Mouse (Mus musculus): ENCODE data around the gene Scrn1.

Scrn1 gene

DNA sequence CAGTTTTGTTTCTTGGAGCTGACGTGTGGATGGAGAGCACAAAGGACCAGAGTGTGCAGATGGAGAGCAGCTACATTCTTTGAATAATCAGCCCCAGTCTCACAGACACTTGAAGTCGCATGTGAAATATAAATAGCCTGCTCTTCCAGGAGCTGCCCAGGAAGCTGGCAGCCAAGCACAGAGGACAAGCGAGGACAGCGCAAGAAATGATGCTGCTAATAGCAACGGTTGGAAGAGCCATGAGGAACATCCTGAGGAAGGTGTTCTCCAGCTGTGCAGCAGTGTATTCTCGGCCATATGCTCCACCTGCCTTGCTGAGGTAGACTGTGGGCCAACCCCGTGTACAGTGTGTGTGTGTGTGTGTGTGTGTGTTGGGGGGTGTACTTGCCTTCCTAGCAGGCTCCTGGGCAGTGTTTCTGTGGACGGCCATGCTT lies 35.2 kb downstream of the Scrn1 start:
- no peak for DNase-seq (ENCODE audit: low read depth)

DNA sequence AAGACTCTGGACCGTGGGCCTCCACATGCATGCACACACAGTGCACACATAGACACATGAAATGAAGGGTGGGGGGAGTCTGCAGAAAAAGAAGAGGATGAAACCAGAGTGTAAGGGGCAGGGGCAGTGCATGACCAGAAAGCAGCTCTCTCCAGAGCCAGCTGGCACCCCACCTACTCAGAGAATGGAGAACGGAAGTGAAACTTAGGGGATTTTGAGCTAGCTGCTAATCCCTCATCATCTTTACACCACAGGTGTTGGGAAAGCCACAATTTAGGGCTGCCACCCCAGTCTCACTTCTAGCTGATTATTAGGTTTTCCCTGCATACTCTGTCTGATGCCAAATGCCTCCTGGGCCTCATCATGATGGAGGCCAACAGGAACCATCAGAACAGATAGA lies 36.1 kb downstream of the Scrn1 start:
- no peak for DNase-seq (ENCODE audit: low read depth)

DNA sequence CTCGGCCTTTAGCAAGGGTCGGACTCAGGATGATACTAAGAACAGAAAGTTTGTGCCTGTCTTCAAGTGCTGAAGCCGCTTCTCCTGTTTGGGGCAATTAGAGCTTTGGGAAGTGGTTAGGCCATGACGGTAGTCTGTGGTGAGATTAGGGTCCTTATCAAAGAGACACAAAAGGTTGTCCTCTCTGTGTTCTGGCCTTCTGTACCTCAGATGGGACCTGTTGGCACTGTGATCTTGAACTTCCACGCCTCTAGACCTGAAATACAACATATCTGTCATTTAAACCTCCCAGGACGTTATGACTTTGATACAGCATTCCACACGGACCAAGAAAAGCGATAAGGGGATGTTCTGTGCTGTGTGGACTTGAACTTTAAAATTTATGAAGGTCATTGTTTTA lies 37.6 kb downstream of the Scrn1 start:
- DNase-seq (ENCODE audit: low read depth): no peak

DNA sequence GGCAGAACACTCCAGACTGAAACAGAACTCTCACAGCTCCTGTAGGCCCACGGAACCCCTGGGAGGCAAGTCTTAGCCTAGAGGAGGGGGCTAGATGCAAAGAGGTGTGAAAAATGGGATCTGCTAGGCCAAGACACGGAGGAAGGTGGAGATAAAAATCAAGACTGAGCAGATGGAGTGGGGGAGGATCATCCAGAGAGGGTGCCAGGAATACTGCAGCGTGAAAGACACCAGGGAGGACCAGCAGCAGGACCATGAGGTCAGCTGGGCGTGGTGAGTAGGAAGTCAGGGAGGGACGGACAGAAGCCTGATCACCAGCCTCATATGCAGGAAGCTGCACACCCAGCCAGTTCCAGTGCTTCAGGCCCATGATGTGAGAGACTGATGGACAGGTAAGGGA lies 47.5 kb downstream of the Scrn1 start:
- DNase-seq (ENCODE audit: low read depth): no peak

DNA sequence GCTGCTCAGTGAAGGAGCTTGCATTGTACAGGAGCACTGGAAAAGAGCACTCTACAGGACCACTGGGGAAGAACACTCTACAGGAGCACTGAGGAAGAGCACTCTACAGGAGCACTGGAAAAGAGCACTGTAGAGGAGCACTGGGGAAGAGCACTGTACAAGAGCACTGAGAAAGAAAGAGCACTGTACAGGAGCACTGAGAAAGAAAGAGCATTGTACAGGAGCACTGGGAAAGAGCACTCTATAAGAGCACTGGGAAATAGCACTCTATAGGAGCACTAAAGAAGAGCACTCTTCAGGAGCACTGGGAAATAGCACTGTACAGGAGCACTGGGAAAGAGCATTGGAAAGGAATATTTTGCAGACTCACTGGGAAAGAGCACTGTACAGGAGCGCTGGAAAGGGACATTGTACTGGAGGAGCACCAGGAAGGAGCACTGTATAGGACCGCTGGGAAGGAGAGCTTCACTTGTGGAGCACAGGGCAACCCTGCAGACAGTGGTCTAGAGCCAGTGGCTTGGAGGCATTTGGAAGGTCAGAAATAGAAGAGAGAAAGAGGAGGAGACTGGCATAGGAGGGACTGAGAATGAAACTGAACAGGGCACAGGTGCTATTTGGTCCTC lies 49.7 kb downstream of the Scrn1 start:
- no peak for DNase-seq (ENCODE audit: low read depth)

DNA sequence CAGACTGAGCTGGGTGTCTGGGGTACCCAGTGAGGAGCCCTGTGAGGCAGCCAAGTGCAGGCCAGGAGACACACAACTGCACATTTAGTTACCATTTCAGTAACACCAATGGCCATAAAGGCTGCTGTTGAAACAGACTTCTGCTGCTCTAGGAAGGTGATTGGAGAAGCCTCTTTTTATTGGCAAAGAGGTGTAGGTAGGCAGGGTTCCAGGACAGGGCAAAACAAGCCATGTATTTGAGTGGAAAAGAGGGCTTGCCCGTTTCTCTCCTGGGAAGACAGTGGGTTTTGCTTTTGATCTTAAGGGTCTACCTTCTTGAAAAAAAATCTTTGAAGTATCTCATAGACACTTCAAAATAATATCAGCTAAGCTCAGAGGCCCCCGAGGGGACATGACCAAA lies 54.0 kb downstream of the Scrn1 start:
- DNase-seq (ENCODE audit: low read depth): no peak

DNA sequence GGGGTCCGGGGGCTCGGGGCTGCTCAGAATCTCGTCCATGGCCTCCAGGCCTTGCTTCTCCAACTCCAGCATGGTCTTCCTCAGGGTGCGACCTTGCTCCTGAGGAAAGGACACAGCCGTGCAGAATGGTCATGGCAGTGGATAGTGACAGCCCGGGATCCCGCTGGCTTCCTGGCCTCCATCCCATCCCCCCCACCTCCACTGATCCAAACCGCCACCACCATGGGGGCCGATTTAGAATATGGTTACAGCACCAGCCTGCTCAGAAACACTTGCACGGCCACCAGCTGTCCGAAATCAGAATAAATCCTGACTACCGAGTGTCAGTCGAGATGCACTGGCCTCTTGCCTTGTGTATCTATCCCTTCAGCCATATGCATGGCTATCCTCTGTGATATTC lies 57.0 kb downstream of the Scrn1 start:
- no peak for DNase-seq (ENCODE audit: low read depth)

DNA sequence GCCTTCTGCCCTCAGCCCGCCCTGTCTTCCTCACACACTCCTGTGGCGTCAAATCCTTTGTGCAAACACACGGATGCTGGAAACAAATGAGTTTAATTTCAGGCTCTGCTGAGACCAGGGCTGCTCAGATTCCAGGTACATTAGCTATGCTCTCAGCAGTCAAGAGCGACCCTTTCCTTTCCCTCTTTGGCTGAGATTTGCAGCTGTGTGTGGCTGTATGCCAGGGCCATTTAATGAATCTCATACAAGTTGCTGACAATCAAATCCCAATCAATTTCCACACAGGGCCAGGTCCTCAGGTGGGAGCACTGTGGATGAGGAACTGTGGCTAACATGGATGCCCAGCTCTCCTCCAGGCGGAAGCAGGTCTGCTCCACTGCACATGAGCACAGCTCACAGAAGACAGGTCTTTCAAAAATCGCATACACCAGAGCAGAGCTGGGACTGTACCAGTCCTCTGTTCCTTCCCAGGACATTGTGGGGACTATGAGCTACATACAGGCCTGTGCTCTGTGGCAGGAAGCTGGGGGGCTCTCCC lies 58.0 kb downstream of the Scrn1 start:
- DNase-seq (ENCODE audit: low read depth): no peak

DNA sequence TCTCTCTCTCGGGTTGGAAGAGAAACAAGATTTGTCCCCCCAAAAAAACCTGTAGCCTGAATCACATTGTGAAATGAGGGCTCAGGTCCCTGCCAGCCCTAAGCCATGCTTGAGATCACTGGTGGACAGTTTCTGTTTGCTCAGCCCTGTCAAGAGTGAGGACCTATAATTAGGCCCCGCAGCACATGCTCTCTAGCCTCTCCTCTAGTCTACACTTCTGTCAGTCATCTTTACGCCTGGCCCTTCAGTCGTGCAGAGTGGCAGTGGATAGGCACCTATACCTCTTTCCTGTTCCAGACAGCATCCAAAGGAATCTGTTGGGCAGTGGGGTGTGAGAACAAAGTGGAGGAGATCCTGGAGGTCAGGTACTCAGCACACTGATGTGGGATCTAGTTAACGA lies 58.5 kb downstream of the Scrn1 start:
- no peak for DNase-seq (ENCODE audit: low read depth)

DNA sequence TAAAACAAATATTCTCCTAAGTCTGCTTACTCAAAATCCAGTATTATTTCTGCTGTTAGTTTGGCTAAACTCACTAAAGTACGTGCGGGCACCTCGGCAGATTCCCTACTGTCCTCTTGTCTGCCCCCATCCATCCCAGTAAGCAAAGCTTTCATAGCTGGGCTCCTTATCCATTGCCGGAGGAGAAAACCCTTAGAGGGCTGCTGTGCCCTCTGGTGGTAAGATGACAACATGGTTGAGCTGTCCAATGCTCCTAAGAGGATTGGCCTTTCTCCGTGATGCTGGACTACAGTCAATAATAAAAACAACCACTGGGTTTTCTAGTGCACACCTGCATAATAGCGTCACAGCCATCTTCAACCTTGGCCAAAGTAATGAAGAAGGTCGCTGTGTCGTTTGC lies 59.3 kb downstream of the Scrn1 start:
- DNase-seq (ENCODE audit: low read depth): peak; percentile 23

DNA sequence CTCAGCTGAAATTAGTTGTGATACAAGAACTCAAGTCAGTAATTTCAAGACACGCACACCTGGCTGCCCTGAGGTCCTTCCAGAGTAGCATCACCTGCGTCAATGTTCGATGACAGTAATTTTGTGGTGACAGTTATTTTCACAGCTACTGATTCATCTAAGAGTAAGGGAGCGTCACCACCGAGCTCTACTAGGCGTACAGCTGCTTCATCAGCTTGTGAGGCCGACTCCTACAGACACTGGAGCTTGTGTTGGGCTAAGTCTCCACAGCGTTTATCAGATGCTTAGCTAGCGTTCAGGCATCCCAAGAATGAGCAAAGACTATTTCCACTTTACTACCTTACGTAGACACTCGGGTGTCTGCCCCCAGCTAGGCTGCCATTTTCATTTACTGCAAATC lies 60.0 kb downstream of the Scrn1 start:
- no peak for DNase-seq (ENCODE audit: low read depth)

DNA sequence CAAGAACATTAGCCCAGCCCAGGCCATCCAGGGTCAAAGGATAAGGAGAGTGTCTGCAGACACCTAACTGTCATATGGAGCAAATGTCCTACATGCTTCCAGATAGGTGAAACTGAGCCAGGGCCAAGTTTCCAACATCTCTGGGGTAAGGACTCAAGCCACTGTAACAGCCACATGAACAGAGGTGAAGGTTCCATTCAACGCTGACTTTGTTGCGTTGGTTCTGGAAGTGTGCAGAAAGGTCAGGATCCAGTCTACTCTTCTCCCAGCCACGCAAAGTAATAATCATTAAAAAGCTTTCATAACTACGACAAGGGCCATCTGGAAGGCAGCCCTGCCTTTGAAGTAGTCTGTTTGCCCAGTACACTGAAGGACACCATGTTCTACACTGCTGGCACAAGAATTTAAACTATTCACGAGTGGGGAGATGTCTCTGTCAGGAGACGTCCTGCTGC lies 63.6 kb downstream of the Scrn1 start:
- DNase-seq (ENCODE audit: low read depth): no peak

DNA sequence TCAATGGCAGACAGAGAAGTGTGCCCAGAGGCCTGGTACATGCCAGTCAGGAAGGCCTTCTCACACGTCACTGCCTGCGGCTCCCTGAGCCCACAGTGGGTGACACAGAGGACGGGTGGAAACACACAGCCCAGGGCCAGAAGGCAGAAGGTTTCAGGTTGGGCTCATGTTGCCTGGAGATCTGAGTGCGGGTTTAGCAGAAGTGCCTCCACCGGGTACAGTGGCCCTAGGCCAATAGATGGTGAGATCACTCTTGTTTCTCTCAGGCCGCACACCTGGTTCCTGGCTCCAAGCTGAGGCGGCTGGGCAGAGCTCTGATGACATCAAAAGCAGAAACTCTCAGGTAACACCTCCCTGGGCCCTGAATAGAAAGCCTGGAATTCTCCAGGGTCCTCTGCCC lies 70.1 kb downstream of the Scrn1 start:
- DNase-seq (ENCODE audit: low read depth): no peak

DNA sequence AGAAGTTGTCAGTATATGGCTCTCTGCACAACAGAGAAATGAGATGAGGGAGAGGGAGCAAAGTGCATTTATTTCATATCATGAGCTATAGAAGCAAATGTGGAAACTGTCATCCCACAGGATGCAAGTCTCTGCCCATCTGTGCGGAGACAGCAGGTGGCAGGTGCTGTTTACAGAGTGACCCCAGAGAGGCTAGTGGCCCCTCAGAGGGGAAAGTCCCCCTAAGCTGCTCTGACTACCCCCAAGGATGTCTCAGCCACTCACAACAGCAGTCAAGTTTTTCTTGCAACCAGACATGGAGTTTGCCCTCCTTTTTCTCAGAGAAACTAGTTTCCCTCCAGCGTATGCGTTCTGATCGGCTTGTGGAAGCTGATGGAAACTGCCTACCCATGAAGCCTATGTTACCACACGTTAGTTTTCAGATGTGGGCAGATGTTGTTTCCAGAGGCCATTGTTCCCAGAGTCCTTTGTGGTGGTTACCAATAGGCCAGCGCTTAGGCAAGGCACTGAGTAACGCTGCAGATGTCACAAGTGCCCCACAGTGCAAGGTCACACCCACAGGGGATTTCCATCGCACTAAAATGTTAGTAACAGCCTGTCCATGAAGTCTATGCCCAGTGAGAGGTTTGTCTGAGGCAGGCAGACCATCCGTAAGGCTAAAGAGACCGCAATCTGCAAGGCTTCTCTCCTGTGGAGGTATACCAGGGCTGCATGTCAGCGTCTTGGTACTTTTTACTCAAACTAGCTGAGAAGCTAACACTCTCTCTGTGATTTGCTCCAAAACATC lies 71.5 kb downstream of the Scrn1 start:
- DNase-seq (ENCODE audit: low read depth): no peak

DNA sequence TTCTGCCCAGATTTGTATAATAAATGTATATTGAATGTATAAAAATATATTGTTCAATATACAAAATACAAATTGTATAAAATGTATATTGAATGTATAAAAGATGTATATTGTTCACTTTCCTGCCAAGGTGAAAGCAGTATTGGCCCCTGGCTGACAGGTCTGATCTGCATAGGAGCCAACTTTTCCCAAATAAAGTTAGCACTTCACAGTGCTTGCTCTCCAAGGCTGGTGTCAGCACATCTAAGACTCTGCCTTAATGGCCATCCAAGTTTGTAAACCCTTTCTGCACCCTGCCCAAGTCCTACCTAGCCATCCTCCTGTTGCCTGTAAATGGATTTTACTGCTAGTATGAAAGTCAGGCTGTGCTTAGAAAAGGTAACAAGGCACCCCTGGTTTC lies 72.2 kb downstream of the Scrn1 start:
- no peak for DNase-seq (ENCODE audit: low read depth)

DNA sequence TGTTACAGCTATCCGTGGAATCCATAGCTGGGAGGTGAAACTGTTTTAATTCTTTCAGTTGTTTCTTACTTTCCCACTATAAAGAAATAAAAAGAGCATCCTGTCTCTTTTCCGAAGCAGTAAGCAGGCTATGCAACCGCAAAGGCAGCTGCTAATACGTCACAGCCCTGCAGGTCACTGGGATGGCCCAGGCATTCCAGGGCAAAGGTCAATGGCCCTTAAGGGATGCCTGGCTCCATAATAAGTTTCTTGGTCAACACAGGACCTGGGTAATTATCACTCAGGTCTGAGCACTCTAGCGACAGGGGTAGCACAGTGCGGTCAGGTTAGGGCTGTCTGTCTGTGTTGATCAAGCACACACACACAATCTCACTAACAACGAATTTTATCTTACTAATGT lies 75.2 kb downstream of the Scrn1 start:
- DNase-seq (ENCODE audit: low read depth): no peak

DNA sequence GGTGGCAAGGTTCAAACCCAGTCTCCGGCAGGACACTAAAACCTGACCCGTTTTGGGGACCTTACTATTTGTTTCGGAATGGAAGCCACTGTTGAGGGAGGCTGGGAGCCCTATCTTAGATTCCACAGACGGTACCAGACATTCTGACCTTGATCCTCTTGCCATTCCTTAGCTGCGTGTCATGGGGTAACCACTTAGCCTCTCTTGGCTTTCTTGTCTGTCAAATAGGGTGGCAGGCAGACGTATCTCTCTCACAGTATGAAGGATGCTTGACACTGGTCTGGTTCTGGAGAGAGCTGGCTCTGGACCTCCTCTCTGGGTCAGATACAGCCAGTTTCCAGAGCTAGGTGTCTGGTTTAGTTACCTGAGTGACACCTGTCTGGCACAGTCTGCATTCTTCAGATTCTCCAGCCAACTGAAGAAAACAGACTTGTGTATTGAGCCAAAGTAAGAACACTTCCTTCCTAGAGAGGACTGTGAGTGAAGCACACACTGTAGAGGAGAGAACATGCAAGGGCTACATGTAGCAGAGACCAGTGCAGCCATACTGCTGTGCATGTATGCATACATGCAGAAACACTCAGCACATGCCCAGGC lies 80.2 kb downstream of the Scrn1 start:
- no peak for DNase-seq (ENCODE audit: low read depth)

DNA sequence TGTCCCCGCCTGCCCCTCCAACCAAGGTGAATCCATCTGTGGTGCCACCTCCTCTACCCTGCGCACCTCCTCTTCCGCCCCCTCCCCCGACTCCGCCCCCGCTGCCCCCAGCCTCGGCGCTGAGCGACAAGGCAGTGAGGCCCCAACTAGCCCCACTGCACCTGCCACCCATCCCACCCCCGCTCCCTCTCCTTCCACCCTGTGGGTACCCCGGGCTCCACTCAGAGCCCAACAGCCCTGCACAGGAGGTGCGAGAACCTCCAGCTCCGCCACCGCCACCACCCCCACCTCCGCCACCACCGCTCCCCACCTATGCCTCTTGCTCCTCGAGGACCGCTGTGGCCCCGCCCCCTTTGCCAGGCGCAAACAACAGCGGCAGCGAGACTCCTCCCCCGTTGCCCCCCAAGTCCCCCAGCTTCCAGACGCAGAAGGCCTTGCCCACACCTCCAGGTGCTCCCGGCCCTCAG lies 80.8 kb downstream of the Scrn1 start:
- no peak for DNase-seq (ENCODE audit: low read depth)

DNA sequence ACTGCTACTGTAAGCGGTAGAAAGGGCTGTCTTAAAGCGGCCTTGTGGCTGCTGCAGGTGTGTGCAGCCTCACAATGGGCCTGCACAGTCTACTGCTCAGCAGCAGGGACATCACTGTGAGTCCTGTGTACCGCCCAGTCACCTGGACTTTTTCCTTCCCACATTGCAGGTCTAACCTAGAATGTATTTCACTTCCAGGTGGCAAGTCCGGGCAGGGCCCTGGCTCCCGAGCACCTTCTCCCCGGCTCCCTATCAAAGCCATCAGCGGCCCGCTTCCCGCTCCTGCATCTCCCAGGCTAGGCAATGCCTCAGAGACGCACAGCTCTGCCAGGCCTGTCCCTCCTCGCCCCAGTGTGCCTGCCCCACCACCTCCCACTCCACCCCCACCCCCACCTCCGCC lies 81.3 kb downstream of the Scrn1 start:
- DNase-seq (ENCODE audit: low read depth): no peak

DNA sequence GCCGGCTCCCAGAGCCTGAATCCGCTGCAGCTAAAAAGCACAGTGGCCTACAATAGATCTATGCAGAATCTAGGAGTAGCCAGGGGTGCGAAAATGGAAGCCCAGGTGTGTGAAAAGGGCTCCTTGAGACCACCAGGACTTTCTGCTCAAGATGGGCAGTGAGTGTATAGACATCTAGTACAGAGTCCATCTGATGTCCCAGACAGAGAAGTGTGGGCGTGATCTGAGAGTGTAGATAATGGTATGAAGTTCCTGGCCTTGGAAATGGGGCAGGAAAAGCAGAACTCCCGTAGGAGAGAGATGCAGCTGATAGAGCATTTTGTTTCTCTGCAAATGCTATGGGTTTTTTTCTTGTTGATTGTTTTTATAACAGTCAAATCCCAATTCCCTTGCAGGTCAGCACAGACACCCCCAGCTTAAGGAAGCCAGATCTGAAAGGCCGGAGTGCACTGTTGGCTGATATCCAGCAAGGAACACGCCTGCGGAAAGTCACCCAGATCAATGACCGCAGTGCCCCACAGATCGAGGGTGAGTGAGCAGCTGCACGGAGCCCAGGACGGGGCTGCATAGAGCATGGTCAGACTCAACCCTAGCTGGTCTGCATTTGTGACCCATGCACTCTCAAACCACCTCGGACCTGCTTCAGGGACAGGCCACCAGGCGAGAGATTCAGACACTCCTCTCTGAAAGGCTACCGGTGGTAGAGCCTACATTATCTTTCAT lies 84.7 kb downstream of the Scrn1 start:
- no peak for DNase-seq (ENCODE audit: low read depth)

DNA sequence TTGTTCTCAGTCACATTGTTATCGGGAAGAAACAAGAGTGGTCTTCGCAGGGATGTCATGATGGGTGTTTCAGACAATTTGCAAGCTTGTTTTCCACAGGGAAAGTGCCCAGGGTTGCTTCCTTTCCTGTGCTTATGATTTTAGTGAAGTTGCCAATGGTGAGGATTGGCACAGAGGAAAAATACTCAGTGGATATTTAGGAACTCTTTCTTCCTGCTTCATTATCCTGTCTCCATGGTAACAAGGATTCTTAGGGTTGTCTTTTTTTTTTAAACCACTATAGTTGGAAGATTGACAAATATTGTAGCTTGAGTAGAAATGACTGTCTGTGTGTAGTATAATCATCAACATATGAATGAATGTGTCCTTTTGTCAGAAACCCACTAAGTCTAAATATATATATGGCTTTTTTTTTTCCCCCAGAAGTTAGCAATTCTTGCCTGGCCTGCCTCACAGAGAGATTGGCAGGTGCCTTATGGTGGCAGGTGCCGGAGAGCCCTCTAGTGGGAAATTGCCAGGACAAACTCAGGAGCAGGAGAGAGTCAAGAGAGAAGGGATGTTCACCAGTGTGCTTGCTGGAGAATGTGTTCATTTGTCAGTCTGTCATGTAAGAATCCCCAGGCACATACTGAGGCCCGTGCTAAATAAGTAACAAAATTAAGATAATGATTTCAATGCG lies 87.5 kb downstream of the Scrn1 start:
- DNase-seq (ENCODE audit: low read depth): no peak
